Comparison of ENCODE assay signal across 8 mouse cellular contexts in the genomic region with DNA sequence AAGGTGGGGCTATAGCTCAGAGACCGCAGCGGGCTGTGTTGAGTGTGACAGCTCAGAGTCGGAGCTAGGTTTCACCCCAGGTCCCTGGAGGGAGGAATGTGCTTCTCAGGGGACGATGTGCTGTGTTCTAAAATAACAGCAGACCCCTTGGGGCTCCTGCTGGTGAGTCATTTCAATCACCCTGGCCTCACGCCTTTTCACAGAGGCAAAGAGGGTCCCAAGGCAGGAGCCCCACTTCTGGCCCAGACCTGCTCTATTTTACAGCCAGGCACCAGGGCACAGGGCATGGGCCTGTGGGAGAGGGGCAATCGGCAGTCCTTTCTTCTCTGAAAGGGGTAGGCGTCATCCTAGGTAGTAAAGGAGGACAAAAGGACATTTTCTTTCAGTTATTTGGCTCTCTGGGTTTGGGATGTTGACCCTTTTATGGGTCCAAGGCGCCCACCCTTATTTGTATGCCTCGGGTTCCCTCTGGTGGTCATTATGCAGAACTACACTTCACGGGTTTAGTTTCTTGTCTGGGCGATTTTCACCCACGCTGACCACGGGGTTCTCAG. TPM values are rescaled to one million over a fixed set of nuclear protein-coding genes. Genes with fewer than 3 reads are reported as not detected.
DNase-seq lines count a peak whose midpoint lies in the region; ATAC-seq lines count a peak whose summit lies in the region.

No protein-coding gene starts in this region.

- no peaks in the 10 kb centered on the region for H3K9me3 ChIP-seq in embryonic facial prominence, embryonic 14.5 days (ENCODE audit: control insufficient read depth, low read length)
- no peaks in the 10 kb centered on the region for H3K9me3 ChIP-seq in limb, embryonic 15.5 days

- H3K36me3 ChIP-seq in embryonic facial prominence, embryonic 14.5 days (ENCODE audit: control insufficient read depth, insufficient read depth, low read length): no peaks in the 10 kb centered on the region
- H3K36me3 ChIP-seq in limb, embryonic 15.5 days: no peaks in the 10 kb centered on the region

- intact Hi-C loops in heart, postnatal 36 days (cut with DNase I): loop anchor here (1.0 to 2.0 kb wide), 2 partner anchors 51 to 156 kb away; no protein-coding TSS in a partner anchor

- H3K9ac ChIP-seq in embryonic facial prominence, embryonic 14.5 days (ENCODE audit: low read depth, low read length): 0 out of 2 replicates have a peak overlapping the region, but pooled peaks have one; percentile 17
- no peak overlapping the region for H3K9ac ChIP-seq in limb, embryonic 15.5 days

- peak overlapping the region; percentile 15 for H3K4me2 ChIP-seq in embryonic facial prominence, embryonic 14.5 days (ENCODE audit: low read depth, low read length)
- H3K4me2 ChIP-seq in limb, embryonic 15.5 days: peak overlapping the region; percentile 26; the same call in 1 of the 2 replicates

- no peaks in the 10 kb centered on the region for H3K27me3 ChIP-seq in embryonic facial prominence, embryonic 14.5 days (replicated peaks; ENCODE audit: control insufficient read depth, insufficient read depth, low read length)
- peaks cover 7% of the 10 kb centered on the region; the same call in 1 of the 2 replicates for H3K27me3 ChIP-seq in limb, embryonic 15.5 days

- H3K27ac ChIP-seq in embryonic facial prominence, embryonic 14.5 days (replicated peaks; ENCODE audit: low read depth, low read length): no peak overlapping the region
- no peak overlapping the region for H3K27ac ChIP-seq in limb, embryonic 15.5 days

- 24% methylated on average over 13 of the region's 13 CpGs for WGBS in embryonic facial prominence, embryonic 14.5 days
- WGBS in limb, embryonic 15.5 days: 22% methylated on average over 13 of the region's 13 CpGs

- peak overlapping the region; percentile 2; the same call in 1 of the 2 replicates for H3K4me3 ChIP-seq in embryonic facial prominence, embryonic 14.5 days (ENCODE audit: low read depth, low read length)
- H3K4me3 ChIP-seq in limb, embryonic 15.5 days: peak overlapping the region; percentile 31

- no peaks in the 10 kb centered on the region for H3K4me1 ChIP-seq in embryonic facial prominence, embryonic 14.5 days (ENCODE audit: control insufficient read depth, insufficient read depth, low read length)
- H3K4me1 ChIP-seq in limb, embryonic 15.5 days: peaks cover 10% of the 10 kb centered on the region

- DNase-seq in heart, postnatal 36 days: peak; percentile 16 to 29
- no peak for DNase-seq in heart, postnatal 4 days
- peak; percentile 56 for DNase-seq in A20 (ENCODE audit: low read depth, low spot score)
- DNase-seq in R1 (ENCODE audit: low read depth, low spot score): peak; percentile 54
- peak; percentile 50 for DNase-seq in embryonic facial prominence, embryonic 14.5 days (ENCODE audit: low spot score)
- DNase-seq in retina, postnatal 7 days (ENCODE audit: low read depth, low spot score): peak; percentile 48
- DNase-seq in testis, postnatal 14 days (ENCODE audit: low spot score): no peak

- peak; percentile 53 for ATAC-seq in embryonic facial prominence, embryonic 14.5 days (ENCODE audit: low read depth)
- ATAC-seq in limb, embryonic 15.5 days (ENCODE audit: insufficient number of reproducible peaks, low FRiP score, low TSS enrichment, low read depth): no peak

RNA-seq across cellular contexts. Expression of gene Matn1, which starts 3.0 kb away (rescaled TPM):
- not detected for total RNA-seq in heart, postnatal 36 days (2021)
- total RNA-seq in heart, postnatal 4 days (2021): not detected
- polyA plus RNA-seq in embryonic facial prominence, embryonic 14.5 days (2014; fragmentation: Nextera tagmentation; extraction: Ambion mirVana): 51.7 and 129 TPM in 2 replicates
- polyA plus RNA-seq in limb, embryonic 15.5 days (2015; fragmentation: Nextera tagmentation; extraction: Ambion mirVana): 153 and 161 TPM in 2 replicates

RNA-seq across cellular contexts. Expression of gene Laptm5, which starts 34.2 kb away (rescaled TPM):
- total RNA-seq in heart, postnatal 36 days (2021): 10 to 100 TPM; 20.7 to 27.1 TPM
- 10 to 100 TPM; 10.1 to 13.4 TPM for total RNA-seq in heart, postnatal 4 days (2021)
- polyA plus RNA-seq in embryonic facial prominence, embryonic 14.5 days (2014; fragmentation: Nextera tagmentation; extraction: Ambion mirVana): 74.2 and 76.1 TPM in 2 replicates
- polyA plus RNA-seq in limb, embryonic 15.5 days (2015; fragmentation: Nextera tagmentation; extraction: Ambion mirVana): 59.7 and 67.1 TPM in 2 replicates

Comparison
In these comparisons a context has a peak if more than half of its experiments do, and no peak if none do; other contexts are left out.
1. DNase-seq: peak in heart, postnatal 36 days (2 of 2), A20 (single experiment), R1 (single experiment), embryonic facial prominence, embryonic 14.5 days (single experiment) and retina, postnatal 7 days (single experiment); none in heart, postnatal 4 days (single experiment) and testis, postnatal 14 days (single experiment).